Mouse (Mus musculus): ENCODE measurements around the gene Ypel5. TPM values are rescaled to one million over a fixed set of nuclear protein-coding genes. Genes with fewer than 3 reads are reported as not detected.

The Ypel5 gene
- polyA plus RNA-seq, 1 experiment, result 17.7 TPM

DNA sequence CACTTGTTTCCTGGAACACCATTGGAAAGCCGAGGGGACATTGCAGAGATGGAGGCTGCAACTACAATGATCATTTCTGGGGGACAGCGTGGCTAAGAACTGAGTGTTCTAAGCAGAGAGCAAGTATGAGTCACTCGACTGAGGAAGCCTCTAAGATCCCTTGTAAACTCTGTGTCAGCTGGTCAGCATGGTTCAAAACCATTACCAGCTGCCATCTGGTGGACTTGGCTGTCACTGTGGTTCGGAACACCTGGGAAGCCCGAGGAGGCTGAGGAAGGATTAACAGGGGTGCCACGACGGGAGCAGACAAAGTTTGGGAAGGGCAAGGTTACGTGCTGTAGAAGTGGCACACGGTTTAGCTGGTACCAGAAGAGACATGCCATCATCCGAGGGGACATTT, 27.0 kb downstream of the Ypel5 start:
- H3K4me1 ChIP-seq (ENCODE audit: control insufficient read depth, insufficient read depth, insufficient read length), result no peaks in the 10 kb centered on the region; the same call in 1 of the 2 replicates
- no peak for DNase-seq (ENCODE audit: low read depth in 1 of 2, low spot score in 2 of 2)
- TF ChIP-seq POLR2A (IDR thresholded peaks at IDR 0.05; ENCODE audit: low read depth, low read length) (no peak), CTCF (IDR thresholded peaks at IDR 0.05; ENCODE audit: extremely low read depth, insufficient read depth, insufficient read length, insufficient replicate concordance) (no peak)

DNA sequence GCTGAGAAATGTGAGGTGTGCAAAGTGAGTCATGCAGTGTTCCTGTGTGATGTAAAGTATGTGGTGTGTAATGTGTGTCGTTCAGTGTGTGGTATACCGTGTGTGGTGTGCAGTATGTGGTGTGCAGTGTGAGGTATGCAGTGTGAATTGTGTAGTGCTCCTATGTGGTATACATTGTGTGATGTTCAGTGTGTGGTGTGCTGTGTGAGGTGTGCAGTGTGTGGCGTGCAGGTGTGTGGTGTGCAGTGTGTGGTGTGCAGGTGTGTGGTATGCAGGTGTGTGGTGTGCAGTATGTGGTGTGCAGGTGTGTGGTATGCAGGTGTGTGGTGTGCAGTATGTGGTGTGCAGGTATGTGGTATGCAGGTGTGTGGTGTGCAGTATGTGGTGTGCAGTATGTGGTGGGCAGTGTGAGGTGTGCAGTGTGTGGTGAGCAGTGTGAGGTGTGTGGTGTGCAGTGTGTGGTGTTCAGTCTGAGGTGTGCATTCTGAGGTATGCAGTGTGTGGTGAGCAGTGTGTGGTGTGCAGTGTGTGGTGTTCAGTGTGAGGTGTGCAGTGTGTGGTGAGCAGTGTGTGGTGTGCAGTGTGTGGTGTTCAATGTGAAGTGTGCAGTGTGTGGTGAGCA, 30.5 kb downstream of the Ypel5 start:
- DNase-seq (ENCODE audit: low read depth in 1 of 2, low spot score in 2 of 2), result no peak

More for the DNA sequence above, 27.0 kb downstream of the Ypel5 start:
- H3K27ac ChIP-seq (ENCODE audit: insufficient read depth, low read length), result no peak overlapping the region
- H3K27me3 ChIP-seq (ENCODE audit: control insufficient read depth, insufficient read depth, low read length), result no peaks in the 10 kb centered on the region
- no peak overlapping the region for H3K4me3 ChIP-seq (ENCODE audit: extremely low read depth, insufficient read depth, insufficient read length)
- H3K36me3 ChIP-seq (ENCODE audit: control insufficient read depth, insufficient read depth, low read length), result no peaks in the 10 kb centered on the region
- WGBS, result 83% methylated on average over 10 of the region's 10 CpGs

DNA sequence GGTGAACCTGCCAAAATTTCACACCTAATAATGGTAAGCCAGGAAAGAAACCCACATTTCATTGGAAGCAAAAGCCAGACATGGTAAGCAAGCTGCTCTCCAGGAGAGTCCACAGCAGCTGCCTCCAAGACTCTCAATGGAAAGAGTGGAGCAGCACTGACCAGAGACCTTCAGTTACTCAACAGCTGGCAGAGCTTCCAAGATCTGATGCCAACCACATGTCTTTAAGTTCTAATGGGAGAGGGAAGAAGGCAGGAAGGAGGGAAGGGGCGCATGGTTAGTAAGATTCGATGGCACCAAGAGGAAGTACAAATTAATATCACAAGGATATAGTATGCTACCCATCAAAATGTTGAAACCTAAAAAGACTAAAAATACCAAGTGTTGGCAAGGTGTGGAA, 31.9 kb downstream of the Ypel5 start:
- no peaks in the 10 kb centered on the region for H3K27me3 ChIP-seq (ENCODE audit: control insufficient read depth, insufficient read depth, low read length)
- WGBS, result 80% methylated on average over 2 of the region's 2 CpGs
- no peak overlapping the region for H3K4me3 ChIP-seq (ENCODE audit: extremely low read depth, insufficient read depth, insufficient read length)
- no peak for TF ChIP-seq CTCF (IDR thresholded peaks at IDR 0.05; ENCODE audit: extremely low read depth, insufficient read depth, insufficient read length, insufficient replicate concordance)
- TF ChIP-seq POLR2A (IDR thresholded peaks at IDR 0.05; ENCODE audit: low read depth, low read length), result no peak
- H3K36me3 ChIP-seq (ENCODE audit: control insufficient read depth, insufficient read depth, low read length), result no peaks in the 10 kb centered on the region
- DNase-seq (ENCODE audit: low read depth in 1 of 2, low spot score in 2 of 2), result no peak
- no peak overlapping the region for H3K27ac ChIP-seq (ENCODE audit: insufficient read depth, low read length)
- no peaks in the 10 kb centered on the region for H3K4me1 ChIP-seq (ENCODE audit: control insufficient read depth, insufficient read depth, insufficient read length)

More for the DNA sequence above, 30.5 kb downstream of the Ypel5 start:
- no peak for TF ChIP-seq POLR2A (IDR thresholded peaks at IDR 0.05; ENCODE audit: low read depth, low read length)
- no peak for TF ChIP-seq CTCF (IDR thresholded peaks at IDR 0.05; ENCODE audit: extremely low read depth, insufficient read depth, insufficient read length, insufficient replicate concordance)
- no peaks in the 10 kb centered on the region; the same call in 1 of the 2 replicates for H3K4me1 ChIP-seq (ENCODE audit: control insufficient read depth, insufficient read depth, insufficient read length)
- no peaks in the 10 kb centered on the region for H3K27me3 ChIP-seq (ENCODE audit: control insufficient read depth, insufficient read depth, low read length)
- no peak overlapping the region for H3K4me3 ChIP-seq (ENCODE audit: extremely low read depth, insufficient read depth, insufficient read length)
- H3K36me3 ChIP-seq (ENCODE audit: control insufficient read depth, insufficient read depth, low read length), result no peaks in the 10 kb centered on the region
- WGBS, result 88% methylated on average over 3 of the region's 3 CpGs
- no peak overlapping the region for H3K27ac ChIP-seq (ENCODE audit: insufficient read depth, low read length)

DNA sequence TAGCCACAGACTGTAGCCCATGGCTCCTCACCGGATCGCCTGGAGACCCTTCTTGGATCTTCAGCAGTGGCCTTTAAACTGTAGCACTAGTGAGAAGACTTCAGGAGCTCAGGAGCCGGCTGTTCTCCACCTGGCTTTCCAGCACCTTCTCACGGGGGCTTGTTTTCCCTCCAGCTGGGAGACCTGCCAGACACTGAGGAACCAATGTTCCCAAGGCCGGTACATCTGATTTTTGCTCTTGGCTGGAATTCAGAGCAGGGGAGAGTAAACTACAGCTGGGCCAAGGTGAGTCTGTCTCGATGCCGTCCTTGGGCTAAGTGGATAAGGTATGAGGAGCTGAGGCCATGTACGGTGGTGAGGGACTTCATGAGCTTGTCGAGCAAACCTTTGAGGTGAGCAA, 42.7 kb downstream of the Ypel5 start:
- no peak overlapping the region for H3K27ac ChIP-seq (ENCODE audit: insufficient read depth, low read length)
- no peaks in the 10 kb centered on the region for H3K27me3 ChIP-seq (ENCODE audit: control insufficient read depth, insufficient read depth, low read length)
- H3K4me1 ChIP-seq (ENCODE audit: control insufficient read depth, insufficient read depth, insufficient read length), result no peaks in the 10 kb centered on the region; the same call in 1 of the 2 replicates
- DNase-seq (ENCODE audit: low read depth in 1 of 2, low spot score in 2 of 2), result no peak
- no peaks in the 10 kb centered on the region for H3K36me3 ChIP-seq (ENCODE audit: control insufficient read depth, insufficient read depth, low read length)
- TF ChIP-seq POLR2A (IDR thresholded peaks at IDR 0.05; ENCODE audit: low read depth, low read length), result no peak
- no peak for TF ChIP-seq CTCF (IDR thresholded peaks at IDR 0.05; ENCODE audit: extremely low read depth, insufficient read depth, insufficient read length, insufficient replicate concordance)
- no peak overlapping the region for H3K4me3 ChIP-seq (ENCODE audit: extremely low read depth, insufficient read depth, insufficient read length)
- 91% methylated on average over 9 of the region's 9 CpGs for WGBS

DNA sequence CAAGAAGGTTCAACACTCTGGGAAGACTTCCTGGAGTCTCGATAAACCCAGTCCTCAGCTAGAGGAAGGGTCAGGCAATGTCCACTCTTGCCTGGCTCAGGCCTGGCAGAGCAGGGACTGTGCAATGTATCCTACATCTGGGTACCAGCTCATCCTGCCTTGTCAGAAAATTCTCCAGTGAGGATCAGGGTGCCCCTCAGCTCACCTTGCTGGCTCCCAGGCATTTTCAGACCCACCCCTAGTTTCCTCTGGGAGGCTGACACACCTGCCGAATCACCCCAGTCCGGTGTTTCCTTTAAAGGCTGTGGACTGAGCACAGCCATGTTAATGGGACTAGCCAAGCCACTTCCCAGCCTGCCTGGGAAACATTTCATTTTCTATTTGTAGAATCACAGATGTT, 43.9 kb downstream of the Ypel5 start:
- DNase-seq (ENCODE audit: low read depth in 1 of 2, low spot score in 2 of 2), result no peak
- TF ChIP-seq CTCF (IDR thresholded peaks at IDR 0.05; ENCODE audit: extremely low read depth, insufficient read depth, insufficient read length, insufficient replicate concordance) (no peak), POLR2A (IDR thresholded peaks at IDR 0.05; ENCODE audit: low read depth, low read length) (no peak)
- 88% methylated on average over 3 of the region's 3 CpGs for WGBS

DNA sequence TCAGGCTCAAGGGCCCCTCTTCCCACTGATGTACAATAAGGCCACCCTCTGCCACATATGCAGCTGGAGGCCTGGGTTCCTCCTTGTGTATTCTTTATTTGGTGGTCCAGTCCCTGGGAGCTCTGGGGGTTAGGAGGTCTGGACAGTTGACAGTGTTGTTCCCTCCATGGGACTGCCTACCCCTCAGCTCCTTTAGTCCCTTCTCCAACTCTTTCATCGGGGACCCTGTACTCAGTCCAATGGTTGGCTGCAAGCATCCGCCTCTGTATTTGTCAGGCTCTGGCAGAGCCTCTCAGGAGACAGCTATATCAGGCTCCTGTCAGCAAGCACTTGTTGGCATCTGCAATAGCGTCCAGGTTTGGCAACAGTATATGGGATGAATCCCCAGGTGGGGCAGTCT, 44.8 kb downstream of the Ypel5 start:
- 73% methylated on average over 3 of the region's 3 CpGs for WGBS
- no peaks in the 10 kb centered on the region for H3K27me3 ChIP-seq (ENCODE audit: control insufficient read depth, insufficient read depth, low read length)
- no peak overlapping the region for H3K27ac ChIP-seq (ENCODE audit: insufficient read depth, low read length)
- no peaks in the 10 kb centered on the region; the same call in 1 of the 2 replicates for H3K4me1 ChIP-seq (ENCODE audit: control insufficient read depth, insufficient read depth, insufficient read length)
- no peak for TF ChIP-seq CTCF (IDR thresholded peaks at IDR 0.05; ENCODE audit: extremely low read depth, insufficient read depth, insufficient read length, insufficient replicate concordance)
- no peak overlapping the region for H3K4me3 ChIP-seq (ENCODE audit: extremely low read depth, insufficient read depth, insufficient read length)
- no peaks in the 10 kb centered on the region for H3K36me3 ChIP-seq (ENCODE audit: control insufficient read depth, insufficient read depth, low read length)
- DNase-seq (ENCODE audit: low read depth in 1 of 2, low spot score in 2 of 2), result no peak

More for the DNA sequence above, 43.9 kb downstream of the Ypel5 start:
- Histone ChIP-seq H3K27ac (ENCODE audit: insufficient read depth, low read length) (no peak overlapping the region), H3K4me3 (ENCODE audit: extremely low read depth, insufficient read depth, insufficient read length) (no peak overlapping the region), H3K27me3 (ENCODE audit: control insufficient read depth, insufficient read depth, low read length) (no peaks in the 10 kb centered on the region), H3K4me1 (ENCODE audit: control insufficient read depth, insufficient read depth, insufficient read length) (no peaks in the 10 kb centered on the region; the same call in 1 of the 2 replicates), H3K36me3 (ENCODE audit: control insufficient read depth, insufficient read depth, low read length) (no peaks in the 10 kb centered on the region)

DNA sequence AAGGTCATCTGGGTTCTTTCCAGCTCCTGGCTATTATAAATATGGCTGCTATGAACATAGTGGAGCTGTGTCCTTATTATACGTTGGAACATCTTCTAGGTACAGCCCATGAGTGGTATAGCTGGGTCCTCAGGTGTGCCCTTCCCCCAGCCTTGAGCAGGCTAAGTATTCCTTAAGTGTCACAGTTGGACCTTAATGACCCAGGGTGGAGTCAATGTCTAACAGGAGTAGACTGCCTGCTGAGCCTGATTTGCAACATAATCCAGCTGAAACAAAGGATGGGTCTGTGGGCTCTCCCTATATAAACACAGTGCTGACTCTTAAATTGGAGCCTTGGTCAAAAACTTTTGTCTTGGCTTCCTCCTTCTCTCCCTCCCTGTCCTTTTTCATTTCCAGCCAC, 45.6 kb downstream of the Ypel5 start:
- no peak overlapping the region for H3K4me3 ChIP-seq (ENCODE audit: extremely low read depth, insufficient read depth, insufficient read length)
- H3K4me1 ChIP-seq (ENCODE audit: control insufficient read depth, insufficient read depth, insufficient read length), result no peaks in the 10 kb centered on the region
- 90% methylated on average over 1 of the region's 1 CpGs for WGBS
- no peak overlapping the region for H3K27ac ChIP-seq (ENCODE audit: insufficient read depth, low read length)
- DNase-seq (ENCODE audit: low read depth in 1 of 2, low spot score in 2 of 2), result no peak
- TF ChIP-seq POLR2A (IDR thresholded peaks at IDR 0.05; ENCODE audit: low read depth, low read length) (no peak), CTCF (IDR thresholded peaks at IDR 0.05; ENCODE audit: extremely low read depth, insufficient read depth, insufficient read length, insufficient replicate concordance) (no peak)
- H3K27me3 ChIP-seq (ENCODE audit: control insufficient read depth, insufficient read depth, low read length), result no peaks in the 10 kb centered on the region
- no peaks in the 10 kb centered on the region for H3K36me3 ChIP-seq (ENCODE audit: control insufficient read depth, insufficient read depth, low read length)

Data from spleen, adult 2 months (tissue).